Mouse (Mus musculus) natural killer cell, adult 2 months (primary cell): ENCODE measurements around the gene Mrpl27.
"Not testable (repeated sequence)": the region's sequence is repeated elsewhere in the genome, so short reads cannot be mapped to it uniquely, and the experiment has no call there.

Source experiments
- DNase-seq, 2 experiments: peaks; one replicate each; pipeline ENCODE4 v3.0.0; 2022; ENCODE audit warnings: low spot score in 2 of 2

Gene Mrpl27

DNA sequence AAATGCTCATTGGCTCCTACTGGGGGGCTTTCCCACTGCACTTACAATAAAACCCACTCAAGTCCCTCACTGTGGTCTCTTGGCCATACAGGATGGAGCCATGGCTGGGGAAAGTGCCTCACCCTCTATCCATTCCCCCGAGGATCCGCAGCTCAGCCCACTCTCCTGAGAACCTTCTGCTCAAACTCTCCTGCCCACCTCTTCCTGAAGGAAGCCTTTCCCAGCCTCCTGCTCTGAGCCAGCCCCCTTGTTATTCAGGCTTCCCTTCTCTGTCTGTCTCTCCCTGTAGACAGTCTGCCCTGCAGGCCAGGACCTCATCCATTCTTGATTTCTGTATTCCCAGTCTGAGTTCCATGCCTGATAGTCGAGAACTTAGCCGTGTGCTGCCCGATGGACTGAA is 21.4 kb downstream of the Mrpl27 start:
- DNase-seq, result no peak

DNA sequence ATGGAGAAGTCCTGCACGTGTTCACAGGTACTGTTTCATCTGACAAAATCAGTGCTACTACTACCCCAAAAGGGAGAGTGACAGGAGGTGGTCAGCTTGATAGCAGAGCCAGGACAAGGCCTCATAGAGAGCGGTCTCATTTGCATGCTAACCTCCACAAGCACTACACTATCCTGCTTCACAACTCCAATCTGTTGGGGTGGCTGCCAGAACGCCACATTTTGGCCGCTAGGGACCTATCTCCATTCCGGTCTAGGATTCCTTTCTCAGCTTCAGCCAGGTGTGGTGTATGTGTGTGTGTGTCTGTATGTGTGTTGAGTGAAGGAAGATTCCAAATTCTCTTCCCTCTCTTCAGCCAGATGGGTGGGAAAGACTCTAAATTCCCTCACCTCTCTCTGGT is 21.9 kb downstream of the Mrpl27 start:
- DNase-seq, result no peak

DNA sequence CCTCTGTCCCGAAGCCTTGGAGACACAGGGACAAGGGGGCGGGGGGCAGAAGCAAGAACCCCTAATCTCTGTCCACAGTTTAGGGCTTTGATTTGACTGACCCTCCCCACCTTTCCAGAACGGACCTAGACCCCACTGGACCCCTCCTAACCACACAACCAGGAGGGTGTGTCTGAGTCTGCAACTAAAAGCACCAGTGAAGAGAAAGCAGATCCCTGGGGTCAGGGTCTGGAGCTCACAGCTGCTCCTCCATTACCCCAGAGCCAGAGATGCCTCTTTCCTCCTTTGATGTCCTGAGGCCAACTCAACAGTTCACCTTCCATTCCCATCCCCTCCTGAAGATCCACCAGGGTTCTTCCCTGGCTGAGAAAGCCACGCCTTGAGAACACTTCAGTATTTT is 22.7 kb downstream of the Mrpl27 start:
- DNase-seq, result no peak

DNA sequence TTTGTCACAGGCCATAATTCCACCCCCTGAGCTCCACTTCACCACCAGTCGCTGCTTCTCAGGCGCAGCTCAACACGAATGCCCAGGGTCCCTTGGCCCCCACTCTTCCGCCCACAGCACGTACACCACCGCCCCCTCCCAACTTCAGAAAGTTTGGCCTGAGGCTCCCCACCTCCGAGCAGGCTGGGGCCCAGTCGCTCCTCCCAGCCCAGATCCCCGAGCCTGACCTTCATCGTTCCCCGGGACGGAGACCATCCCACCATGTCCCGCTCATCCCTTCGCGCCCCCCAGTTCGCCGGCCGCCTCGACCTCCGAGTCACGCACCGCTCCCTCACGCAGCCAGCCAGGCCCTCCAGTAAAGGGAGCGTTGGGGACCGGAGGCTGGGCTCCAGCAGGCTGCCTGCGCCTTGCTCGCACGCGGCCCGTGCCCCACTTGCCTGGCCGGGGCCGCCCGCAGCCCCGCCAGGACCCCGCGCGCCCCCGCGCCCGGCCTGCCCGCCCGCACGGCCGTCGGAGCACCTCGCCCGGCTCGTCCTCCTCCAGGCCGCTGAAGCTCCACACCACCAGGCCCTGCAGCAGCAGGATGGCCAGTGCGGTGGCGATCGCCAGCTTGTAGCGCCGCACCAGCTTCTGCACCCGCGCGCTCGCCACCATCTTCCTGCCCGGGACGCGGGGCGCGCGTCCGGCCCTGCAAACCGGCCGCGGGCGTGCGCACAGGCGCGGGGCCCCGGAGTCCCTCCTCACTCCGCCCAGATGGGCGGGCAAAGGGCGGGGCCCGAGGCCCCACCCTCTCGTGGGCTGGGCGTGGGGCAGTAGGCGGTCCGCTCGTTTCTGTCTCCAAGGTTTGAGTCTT is 23.4 kb downstream of the Mrpl27 start, which contains the start of gene Xylt2:
TSS of gene Xylt2 (minus strand) at position 762 of the 853 bp plus-strand sequence.
- DNase-seq, result peak; percentile 86 to 90

DNA sequence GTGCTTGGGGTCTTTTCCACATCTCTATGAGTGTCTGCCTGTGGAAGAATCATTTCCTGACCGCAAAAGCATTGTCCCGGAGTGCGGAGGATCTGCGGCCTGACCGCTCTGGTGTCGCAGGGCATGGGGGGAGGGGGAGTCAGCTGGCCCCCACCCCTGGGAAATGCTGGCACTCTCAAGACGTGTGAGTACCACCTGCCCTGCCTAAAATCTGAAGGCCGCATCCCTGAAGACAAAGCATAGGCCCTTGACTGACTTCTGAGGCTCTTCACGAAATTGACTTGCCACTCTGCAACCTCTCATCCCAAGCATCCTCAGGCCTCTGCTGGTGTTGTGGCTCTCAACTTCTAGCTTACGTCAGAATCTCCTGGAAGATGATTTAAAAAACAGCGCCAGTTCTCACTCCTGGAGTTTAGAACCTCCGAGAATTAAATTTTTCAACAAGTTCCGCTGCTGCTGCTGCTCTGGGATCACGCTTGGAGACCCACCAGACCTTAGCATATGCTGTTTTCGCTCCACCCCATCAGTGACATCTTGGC is 24.1 kb downstream of the Mrpl27 start:
- DNase-seq, result no peak

DNA sequence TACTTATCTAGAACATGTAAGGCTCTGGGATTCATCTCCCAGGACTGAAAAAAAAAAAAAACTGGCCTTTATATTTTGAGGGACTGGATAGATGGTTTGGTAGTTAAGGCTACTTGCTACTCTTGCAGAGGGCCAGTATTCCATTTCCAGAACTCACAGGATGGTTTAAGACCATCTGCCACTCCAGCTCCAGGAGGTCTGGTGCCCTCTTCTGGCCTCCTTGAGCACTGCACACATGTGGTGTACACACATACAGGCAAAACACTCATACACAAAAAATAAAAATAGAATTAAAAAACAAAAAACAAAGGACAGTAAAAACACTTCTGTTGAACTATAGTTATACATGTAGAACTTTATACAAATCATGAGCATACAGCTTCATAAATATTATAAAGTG is 27.1 kb downstream of the Mrpl27 start:
- no peak for DNase-seq

DNA sequence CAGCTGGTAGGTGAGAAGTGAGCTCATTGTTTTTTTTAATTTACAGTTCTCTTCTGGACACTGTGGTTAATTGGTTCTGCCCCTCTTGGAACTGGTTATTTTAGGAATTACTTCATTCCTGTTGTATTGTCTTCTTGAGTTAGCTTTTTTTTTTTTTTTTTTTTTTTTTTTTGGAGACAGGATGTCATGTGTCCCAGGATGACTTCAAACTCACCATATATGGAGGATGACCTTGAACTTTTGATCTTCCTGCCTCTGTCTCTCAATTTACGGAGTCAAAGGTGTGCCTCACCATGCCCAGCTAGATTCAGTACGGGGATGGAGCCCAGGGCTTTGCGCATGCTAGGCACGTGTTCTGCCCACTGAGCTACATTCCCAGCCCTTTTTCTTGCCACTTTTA is 28.1 kb downstream of the Mrpl27 start:
- DNase-seq, result no peak

DNA sequence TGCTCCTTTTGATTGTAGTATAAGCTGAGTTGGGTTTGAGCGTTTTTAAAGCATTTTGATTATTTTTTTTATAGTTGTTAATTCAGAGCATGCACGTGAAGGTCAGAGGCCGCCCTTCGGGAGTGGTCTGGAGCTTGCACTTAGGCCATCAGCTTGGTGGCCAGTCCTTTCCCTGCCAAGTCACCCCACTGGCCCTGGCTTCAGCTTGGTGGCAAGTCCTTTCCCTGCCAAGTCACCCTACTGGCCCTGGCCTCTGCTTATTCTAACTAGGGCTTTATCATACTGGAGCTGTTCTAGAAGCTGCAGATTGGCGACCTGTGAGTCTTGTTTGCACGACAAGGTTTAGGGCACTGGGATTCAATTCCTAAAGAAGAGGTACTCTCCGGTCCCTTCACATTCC is 28.9 kb downstream of the Mrpl27 start:
- no peak for DNase-seq

DNA sequence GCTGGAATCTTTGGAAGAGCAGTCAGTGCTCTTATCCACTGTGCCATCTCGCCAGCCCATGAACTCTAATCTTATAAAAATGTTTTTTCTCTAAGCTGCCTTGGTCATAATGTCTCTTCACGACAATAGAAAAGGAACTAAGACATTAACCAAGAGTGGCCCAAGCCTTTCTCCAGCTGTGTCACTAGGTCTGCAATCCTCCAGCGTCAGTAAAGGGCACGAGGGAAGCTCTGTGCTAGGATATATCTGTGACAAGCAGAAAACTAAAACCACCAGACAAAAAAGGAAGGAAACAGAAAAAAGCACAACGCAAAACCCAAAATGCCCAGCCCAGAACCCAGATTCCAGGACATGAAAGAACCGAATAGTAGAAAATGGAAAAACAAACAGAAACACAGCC is 33.6 kb downstream of the Mrpl27 start:
- DNase-seq, result no peak

DNA sequence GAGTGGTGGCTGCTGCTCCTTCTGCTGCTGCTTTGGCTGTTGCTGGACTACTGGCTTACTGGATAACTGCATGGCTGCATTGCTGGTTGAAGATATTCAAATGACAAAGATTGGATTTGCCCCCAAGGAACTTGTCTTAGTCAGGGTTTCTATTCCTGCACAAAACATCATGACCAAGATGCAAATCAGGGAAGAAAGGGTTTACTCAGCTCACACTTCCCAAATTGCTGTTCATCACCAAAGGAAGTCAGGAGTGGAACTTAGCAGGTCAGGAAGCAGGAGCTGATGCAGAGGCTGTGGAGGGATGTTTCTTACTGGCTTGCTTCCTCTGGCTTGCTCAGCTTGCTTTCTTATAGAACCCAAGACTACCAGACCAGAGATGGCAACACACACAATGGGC is 38.9 kb downstream of the Mrpl27 start:
- not testable (repeated sequence) for DNase-seq

DNA sequence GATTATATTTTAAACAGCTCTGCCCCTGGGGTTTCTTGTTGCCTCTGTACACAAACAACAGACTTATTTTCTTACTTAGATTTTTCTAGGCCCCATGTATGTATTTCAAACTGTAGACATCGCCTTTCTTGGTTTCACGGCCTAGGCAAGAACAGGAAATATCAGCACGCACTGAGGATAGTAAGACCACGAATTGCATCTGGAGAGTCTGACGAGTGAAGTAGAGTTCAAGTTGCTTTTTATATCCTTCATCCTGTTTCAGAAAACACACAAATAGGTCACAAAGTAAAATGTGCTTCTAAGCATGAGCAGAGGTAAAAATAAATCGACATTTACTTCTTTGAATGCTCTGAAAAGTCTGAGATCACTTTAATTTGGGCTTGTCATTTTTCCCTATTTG is 41.9 kb downstream of the Mrpl27 start:
- DNase-seq, result no peak

DNA sequence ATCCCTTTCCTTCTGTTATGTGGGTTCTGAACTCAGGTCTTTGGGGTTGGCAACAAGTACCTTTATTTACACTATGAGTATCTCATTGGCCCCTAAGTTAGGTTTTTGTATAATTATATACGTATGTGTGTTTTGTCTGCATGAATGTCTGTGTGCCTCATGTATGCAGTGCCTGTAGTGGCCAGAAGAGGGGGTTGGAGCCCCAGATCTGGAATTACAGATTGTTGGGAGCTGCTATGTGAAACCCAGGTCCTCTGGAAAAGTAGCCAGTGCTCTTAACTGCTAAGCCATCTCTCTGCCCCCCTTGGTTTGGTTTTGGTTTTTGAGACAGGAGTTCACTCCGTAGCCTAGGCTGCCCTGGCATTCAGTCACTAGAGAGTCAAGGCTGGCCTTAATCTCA is 43.6 kb downstream of the Mrpl27 start:
- DNase-seq, result peak in 1 of 2 experiments; percentile 22

DNA sequence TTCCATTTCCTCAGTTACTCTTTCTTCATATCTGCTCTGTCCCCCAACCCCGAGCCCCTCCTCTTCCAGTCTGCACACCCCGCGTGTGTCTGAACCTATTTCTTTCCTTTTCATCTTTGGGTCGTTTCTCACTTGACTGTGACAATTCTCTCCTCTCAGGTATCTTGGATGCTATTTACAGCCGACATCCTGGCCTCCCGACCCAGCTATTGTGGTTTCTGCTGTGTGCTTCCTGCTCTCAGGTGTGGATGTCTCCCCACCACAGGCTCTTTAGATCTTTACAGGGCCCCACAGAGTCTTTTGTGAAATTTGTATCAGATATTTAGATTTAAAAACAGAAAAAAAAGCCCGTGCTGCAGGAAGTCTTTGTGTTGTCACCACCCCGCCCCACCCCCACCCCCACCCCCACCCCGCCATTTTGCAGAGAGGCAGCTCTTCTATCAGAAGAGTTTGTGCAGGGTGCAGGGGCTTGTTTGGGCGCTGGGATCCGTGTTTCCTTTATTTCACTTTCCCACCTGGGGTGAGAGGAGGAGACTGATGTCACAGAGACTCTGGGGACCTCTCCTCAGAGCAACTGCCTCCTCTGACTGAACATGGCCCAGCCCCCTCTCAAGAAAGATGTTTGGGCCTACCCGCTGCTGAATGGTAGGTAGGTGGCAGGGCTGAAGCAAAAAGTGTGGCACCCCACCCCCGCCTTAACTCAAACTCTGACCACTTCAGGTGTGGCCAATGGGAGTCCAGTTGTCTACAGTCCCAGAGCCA is 44.3 kb downstream of the Mrpl27 start:
- peak; percentile 36 to 44 for DNase-seq

DNA sequence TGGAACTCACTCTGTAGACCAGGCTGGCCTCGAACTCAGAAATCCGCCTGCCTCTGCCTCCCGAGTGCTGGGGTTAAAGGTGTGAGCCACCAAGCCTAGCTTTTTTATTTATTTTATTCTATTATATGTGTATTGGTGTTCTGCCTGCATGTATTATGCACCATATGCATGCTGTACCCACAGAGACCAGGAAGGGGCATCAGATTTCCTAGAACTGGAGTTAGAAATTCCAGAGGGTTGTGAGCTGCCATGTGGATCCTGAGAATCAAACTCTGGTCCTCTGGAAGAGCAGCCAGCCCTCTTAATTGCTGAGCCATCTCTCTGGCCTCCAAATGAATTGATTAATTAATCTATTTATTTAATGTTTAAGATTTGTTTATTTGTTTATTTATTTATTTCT is 45.8 kb downstream of the Mrpl27 start:
- no peak for DNase-seq

DNA sequence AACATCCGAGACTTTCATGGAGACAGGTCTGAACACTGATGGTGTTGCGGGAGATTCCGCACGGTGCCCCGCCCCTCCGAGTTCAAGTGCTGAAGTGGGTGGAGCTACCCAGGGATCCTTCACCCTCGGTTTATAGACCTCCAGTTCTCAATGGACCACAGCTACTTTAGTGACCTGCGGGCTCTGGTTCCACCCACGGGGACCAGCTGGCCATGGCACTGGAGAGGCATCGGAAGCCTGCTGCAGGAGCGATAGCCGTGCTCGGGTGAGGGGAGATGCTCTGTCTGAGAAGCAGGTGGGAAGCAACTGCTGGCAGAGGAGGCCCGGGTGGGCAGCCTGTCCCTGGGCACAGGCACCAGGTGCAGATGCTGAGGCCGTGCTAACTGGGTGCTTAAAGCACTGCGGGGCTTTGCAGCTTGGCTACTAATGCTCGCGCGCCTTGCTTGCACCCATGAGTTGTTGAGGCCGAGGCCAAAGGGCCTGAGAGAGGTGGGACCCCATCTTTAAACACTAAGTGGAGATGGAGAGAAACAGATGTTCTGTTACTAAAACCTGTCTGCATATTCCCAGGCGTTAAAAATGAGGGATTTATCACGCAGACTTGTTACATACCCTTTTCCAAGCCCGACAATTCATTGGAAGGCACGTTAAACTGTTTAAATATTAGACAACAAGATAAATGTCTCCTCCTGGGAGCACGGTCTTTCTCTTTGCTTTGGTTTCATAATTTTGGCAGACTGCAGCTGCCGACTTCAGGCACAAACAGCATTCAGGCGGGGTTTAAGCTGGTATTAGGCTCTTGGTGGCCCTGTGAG is 48.0 kb downstream of the Mrpl27 start:
- DNase-seq, result no peak

DNA sequence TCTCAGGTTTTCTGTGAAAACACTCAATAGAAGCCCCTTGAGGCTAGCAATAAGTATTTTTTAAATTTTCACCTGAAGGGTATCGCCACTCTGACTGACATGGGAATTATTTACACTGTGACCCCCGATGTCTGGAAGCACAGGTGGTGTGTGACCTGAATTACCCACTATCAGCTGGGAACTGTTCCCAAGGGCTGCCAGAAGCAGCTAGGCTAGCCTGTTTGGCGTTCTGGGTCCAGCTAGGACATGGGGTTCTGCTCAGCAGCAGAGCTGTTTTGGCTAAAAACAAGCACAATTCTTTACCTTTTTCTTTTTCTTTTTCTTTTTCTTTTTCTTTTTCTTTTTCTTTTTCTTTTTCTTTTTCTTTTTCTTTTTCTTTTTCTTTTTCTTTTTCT is 48.6 kb downstream of the Mrpl27 start:
- DNase-seq, result no peak

DNA sequence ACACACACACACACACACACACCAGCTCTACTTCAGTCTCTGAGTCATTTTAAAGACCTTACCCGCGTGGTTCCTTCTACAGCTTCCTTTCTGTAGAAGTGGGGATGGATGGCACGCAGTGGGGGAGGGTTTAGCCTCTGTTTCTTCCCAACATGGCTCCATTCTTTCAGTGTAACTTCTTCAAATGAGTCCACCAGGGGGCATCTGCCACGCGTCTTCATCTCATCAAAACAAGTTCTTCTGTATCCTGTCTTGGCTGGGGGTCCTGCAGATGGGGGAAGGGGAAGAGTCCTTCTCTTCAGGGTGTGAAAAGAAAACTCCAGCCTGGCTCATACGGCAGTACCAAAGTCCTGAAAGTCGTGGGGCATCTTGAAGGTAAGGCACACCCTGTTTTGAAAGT is 50.5 kb downstream of the Mrpl27 start:
- DNase-seq, result no peak

DNA sequence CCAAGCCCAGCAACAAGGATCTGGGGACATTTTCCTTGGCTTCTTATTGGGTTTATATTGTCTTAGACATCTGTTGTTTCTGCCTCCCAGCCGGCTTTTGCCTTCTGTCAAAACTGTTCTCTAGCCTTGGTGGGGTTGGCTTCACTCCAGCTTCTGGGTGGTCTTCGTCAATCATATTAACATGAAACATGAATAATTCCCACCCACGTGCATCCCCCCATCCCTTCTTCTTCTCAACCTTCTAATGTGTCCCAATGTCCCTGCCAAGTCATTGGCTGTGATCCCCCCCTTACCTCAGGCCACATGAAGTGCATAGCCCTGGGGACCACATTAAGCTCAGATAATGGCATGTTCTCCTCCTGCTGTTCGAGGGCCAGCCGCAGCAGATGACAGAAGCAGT is 50.9 kb downstream of the Mrpl27 start, which contains the start of gene Gm11541:
TSS of gene Gm11541 (minus strand) at position 28 of the 400 bp plus-strand sequence.
- no peak for DNase-seq
